Mouse (Mus musculus): Measurements from ENCODE around the gene Rcan3.

Gene Rcan3

GRCm38 (mm10) chr4:135416367-135416766, 17.3 kb downstream of the Rcan3 start:
- no peak for DNase-seq (ENCODE audit: low read depth, low spot score)

GRCm38 (mm10) chr4:135413491-135413890, 20.2 kb downstream of the Rcan3 start:
- DNase-seq (ENCODE audit: low read depth, low spot score), result no peak

GRCm38 (mm10) chr4:135411633-135412032, 22.0 kb downstream of the Rcan3 start:
- DNase-seq (ENCODE audit: low read depth, low spot score), result no peak

GRCm38 (mm10) chr4:135406180-135406579, 27.5 kb downstream of the Rcan3 start:
- DNase-seq (ENCODE audit: low read depth, low spot score), result no peak

- no peak for DNase-seq (ENCODE audit: low read depth, low spot score)
Observed at GRCm38 (mm10) chr4:135404916-135405315, 28.7 kb downstream of the Rcan3 start.

GRCm38 (mm10) chr4:135404048-135404447, 29.6 kb downstream of the Rcan3 start:
- DNase-seq (ENCODE audit: low read depth, low spot score), result no peak

GRCm38 (mm10) chr4:135401881-135402280, 31.8 kb downstream of the Rcan3 start:
- DNase-seq (ENCODE audit: low read depth, low spot score), result no peak

- DNase-seq (ENCODE audit: low read depth, low spot score), result no peak
Observed at GRCm38 (mm10) chr4:135397991-135398390, 35.7 kb downstream of the Rcan3 start, which contains the start of gene Ncmap. Ncmap (minus strand) TSS chr4:135398227.

GRCm38 (mm10) chr4:135397551-135397950, 36.1 kb downstream of the Rcan3 start:
- no peak for DNase-seq (ENCODE audit: low read depth, low spot score)

- no peak for DNase-seq (ENCODE audit: low read depth, low spot score)
Observed at GRCm38 (mm10) chr4:135396303-135396702, 37.4 kb downstream of the Rcan3 start.

- no peak for DNase-seq (ENCODE audit: low read depth, low spot score)
Observed at GRCm38 (mm10) chr4:135395375-135395774, 38.3 kb downstream of the Rcan3 start.

GRCm38 (mm10) chr4:135394666-135395065, 39.0 kb downstream of the Rcan3 start:
- no peak for DNase-seq (ENCODE audit: low read depth, low spot score)

GRCm38 (mm10) chr4:135393381-135393780, 40.3 kb downstream of the Rcan3 start:
- no peak for DNase-seq (ENCODE audit: low read depth, low spot score)

- no peak for DNase-seq (ENCODE audit: low read depth, low spot score)
Observed at GRCm38 (mm10) chr4:135392801-135393200, 40.9 kb downstream of the Rcan3 start.

GRCm38 (mm10) chr4:135391014-135391413, 42.6 kb downstream of the Rcan3 start:
- no peak for DNase-seq (ENCODE audit: low read depth, low spot score)

GRCm38 (mm10) chr4:135385614-135386013, 48.0 kb downstream of the Rcan3 start:
- DNase-seq (ENCODE audit: low read depth, low spot score), result no peak

- DNase-seq (ENCODE audit: low read depth, low spot score), result peak; percentile 56
Observed at GRCm38 (mm10) chr4:135382316-135382715, 51.3 kb downstream of the Rcan3 start.

- DNase-seq (ENCODE audit: low read depth, low spot score), result no peak
Observed at GRCm38 (mm10) chr4:135381355-135381754, 52.3 kb downstream of the Rcan3 start.

- no peak for DNase-seq (ENCODE audit: low read depth, low spot score)
Observed at GRCm38 (mm10) chr4:135377241-135377640, 56.4 kb downstream of the Rcan3 start.

- DNase-seq (ENCODE audit: low read depth, low spot score), result no peak
Observed at GRCm38 (mm10) chr4:135375444-135375843, 58.2 kb downstream of the Rcan3 start.

GRCm38 (mm10) chr4:135373299-135373698, 60.4 kb downstream of the Rcan3 start:
- DNase-seq (ENCODE audit: low read depth, low spot score), result no peak

GRCm38 (mm10) chr4:135370372-135370771, 63.3 kb downstream of the Rcan3 start:
- DNase-seq (ENCODE audit: low read depth, low spot score), result no peak

GRCm38 (mm10) chr4:135362828-135363227, 70.8 kb downstream of the Rcan3 start:
- no peak for DNase-seq (ENCODE audit: low read depth, low spot score)
